Mouse (Mus musculus) kidney, postnatal 36 days (tissue): ENCODE data around the gene Amotl2.
A peak's percentile ranks its signal among the peaks of the same experiment; 100 is the strongest.

Source experiments
- DNase-seq, 2 experiments: peaks; one replicate each; pipeline ENCODE4 v3.0.0; 2021 to 2022; ENCODE audit warnings: mixed read lengths in 2 of 2

The Amotl2 gene

DNA sequence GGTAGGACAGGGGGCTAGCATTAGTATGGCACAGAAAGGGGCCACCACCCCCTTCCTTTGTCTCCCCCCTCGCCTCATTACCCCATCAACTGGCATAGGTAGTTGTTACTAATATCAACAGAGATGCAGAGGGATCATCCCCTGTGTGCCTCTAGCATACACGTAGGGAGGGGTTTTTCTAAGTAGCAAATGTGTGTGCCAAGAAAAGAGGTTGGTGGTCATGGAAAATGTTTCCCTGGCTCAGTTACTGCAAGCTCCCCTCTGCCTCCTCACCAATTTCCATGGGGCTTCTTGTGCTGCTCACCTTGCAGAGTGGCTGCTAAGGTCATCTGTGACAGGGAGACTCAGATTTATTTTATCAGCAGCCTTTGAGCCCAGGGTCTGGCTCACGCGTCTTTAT is 2.6 kb downstream of the Amotl2 start:
- DNase-seq: no peak

DNA sequence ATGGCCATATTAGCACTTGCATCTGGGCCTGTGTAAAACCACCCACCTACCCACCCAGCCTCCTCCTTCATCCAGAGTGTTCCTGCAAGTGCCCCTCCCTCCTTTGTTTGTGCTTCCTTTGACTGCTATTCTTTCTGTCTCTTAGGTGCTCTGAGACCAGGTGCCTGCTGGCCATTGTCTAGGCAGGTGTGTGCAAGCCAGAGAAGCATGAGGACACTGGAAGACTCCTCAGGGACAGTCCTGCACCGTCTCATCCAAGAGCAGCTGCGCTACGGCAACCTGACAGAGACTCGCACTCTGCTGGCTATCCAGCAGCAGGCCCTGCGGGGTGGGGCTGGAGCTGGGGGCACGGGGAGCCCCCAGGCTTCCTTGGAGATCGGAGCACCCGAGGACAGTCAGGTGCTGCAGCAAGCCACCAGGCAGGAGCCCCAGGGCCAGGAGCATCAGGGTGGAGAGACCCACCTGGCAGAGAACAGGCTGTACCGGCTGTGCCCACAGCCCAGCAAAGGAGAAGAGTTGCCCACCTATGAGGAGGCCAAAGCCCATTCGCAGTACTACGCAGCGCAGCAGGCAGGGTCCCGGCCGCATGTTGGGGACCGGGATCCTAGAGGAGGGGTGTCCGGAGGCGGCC is 3.6 kb downstream of the Amotl2 start:
- DNase-seq: peak in 1 of 2 experiments; percentile 35

DNA sequence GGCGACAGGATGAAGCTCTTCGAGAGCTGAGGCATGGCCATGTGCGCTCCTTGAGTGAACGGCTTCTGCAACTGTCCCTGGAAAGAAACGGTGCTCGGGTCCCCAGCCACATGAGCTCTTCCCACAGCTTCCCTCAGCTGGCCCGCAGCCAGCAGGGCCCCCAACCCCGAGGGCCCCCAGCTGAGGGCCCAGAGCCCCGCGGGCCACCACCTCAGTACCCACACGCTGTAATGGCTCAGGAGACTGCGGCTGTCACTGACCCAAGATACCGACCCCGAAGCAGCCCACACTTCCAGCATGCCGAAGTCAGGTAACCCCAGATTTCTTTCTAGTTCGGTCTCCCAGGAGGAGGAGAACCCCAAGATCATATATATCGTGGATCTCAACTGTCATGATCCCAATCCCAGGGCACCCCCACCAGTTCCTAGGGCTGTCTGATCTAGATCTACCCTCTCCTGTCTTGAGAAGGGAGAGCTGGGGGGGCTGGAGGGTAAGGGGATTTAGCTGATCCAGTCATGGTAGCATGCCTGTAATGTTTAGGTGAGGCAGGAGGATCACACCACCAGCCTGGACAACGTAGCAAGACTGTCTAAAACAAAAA is 4.2 kb downstream of the Amotl2 start:
- no peak for DNase-seq

- DNase-seq: peak in 1 of 2 experiments; percentile 40
These were observed 5.0 kb downstream of the Amotl2 start for GRCm38 (mm10) chr9:102721406-102721978.

DNA sequence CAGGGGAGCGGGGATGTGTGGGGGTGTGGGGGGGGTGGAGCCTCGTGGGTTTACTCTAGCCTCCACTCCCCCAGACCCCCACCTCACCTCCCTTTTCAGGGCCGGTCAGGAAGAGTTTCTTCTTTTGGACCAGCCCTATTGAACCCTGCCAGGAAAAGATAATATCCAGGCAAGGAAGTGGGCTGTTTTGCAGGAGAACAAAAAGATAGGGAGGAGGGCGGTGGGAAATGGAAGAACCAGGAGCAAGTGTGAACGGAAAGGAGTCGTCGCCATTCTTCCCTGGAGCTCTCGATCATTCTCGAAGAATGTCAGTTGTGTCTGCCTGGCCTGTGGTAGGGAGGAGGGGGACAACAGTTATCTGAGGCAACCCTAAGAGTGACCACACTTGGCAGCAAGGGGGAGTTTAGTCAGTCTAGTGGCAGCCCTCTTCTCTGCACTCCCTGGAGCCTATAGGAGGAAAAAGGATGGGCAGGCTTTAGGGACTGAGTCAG is 5.6 kb downstream of the Amotl2 start:
- DNase-seq: peak; percentile 56 to 61

GRCm38 (mm10) chr9:102722750-102723149 is 6.3 kb downstream of the Amotl2 start:
- DNase-seq: no peak

DNA sequence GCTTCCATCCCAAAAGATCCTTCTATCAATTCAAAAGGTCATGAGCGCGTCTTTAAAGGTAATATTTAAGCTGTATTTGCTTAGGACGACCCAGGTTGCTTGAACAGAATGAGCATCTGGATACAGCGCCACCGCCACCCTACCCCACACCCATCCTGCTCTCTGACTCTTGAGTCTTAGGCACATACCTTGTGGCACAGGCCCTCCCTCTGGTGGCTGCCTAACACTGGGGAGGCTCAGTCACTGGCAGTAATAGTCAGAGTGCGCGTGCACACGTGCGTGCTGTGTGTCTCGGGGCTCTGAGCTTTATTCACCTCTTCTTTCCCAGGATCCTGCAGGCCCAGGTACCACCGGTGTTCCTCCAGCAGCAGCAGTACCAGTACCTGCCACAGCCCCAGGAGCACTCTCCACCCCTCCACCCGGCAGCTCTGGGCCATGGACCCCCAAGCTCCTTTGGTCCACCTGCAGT is 6.8 kb downstream of the Amotl2 start:
- DNase-seq: peak; percentile 62 to 64

DNA sequence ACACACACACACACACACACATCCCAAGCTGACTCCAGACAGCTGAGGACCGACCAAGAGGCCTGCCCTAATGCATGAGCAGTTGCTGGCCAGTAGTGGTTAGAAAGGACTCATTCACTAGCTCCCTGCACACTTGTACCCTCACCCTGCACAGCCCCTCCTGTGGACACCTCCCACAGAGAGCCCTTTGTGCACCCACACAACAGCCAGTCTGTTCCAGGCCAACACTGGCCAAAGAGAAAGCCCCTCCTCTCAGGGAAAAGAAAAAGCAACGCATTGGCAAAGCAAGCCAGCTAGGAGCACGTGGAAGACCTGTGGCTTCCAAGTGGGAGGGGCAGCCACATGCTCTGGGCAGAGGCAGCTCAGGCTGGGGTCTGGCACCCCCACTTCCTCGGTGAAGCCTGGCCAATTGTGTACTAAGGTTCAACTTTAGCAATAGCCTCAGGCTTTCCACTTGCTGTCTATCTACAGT is 7.6 kb downstream of the Amotl2 start:
- DNase-seq: peak; percentile 91 to 96

GRCm38 (mm10) chr9:102724942-102725341 is 8.5 kb downstream of the Amotl2 start:
- no peak for DNase-seq

GRCm38 (mm10) chr9:102725958-102726654 is 9.6 kb downstream of the Amotl2 start:
- peak; percentile 95 to 98 for DNase-seq

DNA sequence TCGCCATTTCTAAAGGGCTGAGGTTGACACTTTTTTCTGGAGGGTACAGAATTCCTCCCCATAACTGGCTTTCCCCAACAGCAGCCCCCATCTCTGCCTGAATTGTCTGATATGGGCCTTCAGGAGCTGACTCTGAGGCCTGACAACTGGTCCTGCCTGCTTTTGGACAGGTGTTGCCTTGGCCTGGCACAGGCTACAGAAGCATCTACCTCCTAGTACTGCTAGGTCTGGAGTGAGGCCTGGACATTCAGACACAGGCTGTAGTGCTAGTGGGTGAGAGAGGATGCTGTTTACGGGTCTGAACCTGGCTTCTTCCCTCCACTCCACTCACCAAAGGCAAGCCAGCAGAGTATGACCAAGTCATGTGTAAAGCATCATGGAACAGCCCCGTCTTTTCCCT is 10.3 kb downstream of the Amotl2 start:
- peak in 1 of 2 experiments; percentile 24 for DNase-seq

GRCm38 (mm10) chr9:102727662-102728468 is 11.4 kb downstream of the Amotl2 start:
- DNase-seq: peak in 1 of 2 experiments; percentile 44

GRCm38 (mm10) chr9:102728469-102728747 is 11.9 kb downstream of the Amotl2 start:
- no peak for DNase-seq

DNA sequence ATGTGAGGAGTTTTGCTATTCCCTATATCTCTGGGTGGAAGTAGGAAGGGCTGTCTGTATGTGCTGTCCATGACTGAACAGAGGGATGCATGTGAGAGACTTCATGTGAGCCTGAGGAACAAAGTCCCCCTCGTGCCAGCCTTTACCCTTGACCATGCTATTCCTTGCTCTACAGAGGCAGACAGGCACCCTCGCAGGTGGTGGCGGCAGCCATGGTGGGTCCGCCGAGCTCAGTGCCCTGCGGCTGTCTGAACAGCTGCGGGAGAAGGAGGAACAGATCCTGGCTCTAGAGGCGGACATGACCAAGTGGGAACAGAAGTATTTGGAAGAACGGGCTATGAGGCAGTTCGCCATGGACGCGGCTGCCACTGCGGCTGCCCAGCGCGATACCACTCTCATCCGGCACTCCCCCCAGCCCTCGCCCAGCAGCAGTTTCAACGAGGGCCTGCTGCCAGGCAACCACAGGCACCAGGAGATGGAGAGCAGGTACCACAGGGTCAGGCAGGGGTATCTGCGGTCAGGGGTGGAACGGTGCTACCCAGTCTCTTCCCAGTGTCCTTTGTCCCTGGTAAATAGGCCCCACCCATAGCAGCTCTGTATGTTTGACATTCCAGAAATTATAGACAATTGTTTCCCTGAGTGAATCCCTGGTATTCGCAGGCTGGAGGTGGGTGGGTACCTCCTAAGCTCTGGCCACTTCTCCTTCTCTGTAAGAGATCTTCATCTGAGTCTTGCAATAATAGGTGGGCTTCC is 12.8 kb downstream of the Amotl2 start:
- peak in 1 of 2 experiments; percentile 27 for DNase-seq

GRCm38 (mm10) chr9:102729876-102730413 is 13.5 kb downstream of the Amotl2 start:
- DNase-seq: peak in 1 of 2 experiments; percentile 29

GRCm38 (mm10) chr9:102731044-102731471 is 14.6 kb downstream of the Amotl2 start:
- peak; percentile 31 to 37 for DNase-seq

DNA sequence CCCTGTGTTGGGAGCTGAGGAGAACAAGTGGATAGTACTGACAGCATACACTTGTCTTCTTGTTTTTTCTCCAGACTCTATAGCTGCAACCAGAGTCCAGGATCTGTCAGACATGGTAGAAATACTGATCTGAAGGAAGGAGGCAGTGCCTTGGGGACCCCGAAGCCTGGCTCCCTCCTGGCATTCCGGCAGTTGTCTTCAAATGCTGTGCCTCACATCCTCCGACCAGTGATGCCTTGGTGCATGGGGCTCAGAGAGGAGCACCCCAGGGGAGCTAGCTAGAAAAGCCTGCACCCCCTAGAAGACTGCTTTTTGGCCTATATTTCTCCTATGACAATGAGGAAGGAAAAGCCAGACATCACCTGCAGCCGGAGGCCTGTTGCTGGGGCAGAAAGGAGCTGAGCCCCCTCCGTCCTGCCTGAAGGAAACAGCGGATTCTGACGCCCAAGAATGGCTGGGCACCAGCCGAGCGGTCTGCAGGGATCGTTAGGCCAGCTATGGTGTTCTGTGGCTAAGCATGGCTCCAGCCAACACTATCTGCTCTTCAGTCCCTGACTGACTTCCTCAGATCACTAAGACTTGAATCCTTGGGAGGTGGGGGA is 15.2 kb downstream of the Amotl2 start:
- DNase-seq: peak in 1 of 2 experiments; percentile 23

GRCm38 (mm10) chr9:102732326-102732865 is 15.9 kb downstream of the Amotl2 start:
- DNase-seq: peak in 1 of 2 experiments; percentile 40

GRCm38 (mm10) chr9:102733459-102733858 is 17.0 kb downstream of the Amotl2 start:
- no peak for DNase-seq

GRCm38 (mm10) chr9:102733999-102734738 is 17.7 kb downstream of the Amotl2 start:
- peak; percentile 33 to 64 for DNase-seq
